Mouse (Mus musculus) testis, adult 2 months (tissue): ENCODE measurements around the gene Sh3pxd2a.

Experiments used
- CTCF ChIP-seq: fragments of 200-500 bp; IDR thresholded peaks from 2 replicates; pipeline ENCODE4 v1.5.1; 2012; ENCODE audit warnings: low read depth, mild to moderate bottlenecking, inconsistent platforms, low read length, moderate library complexity; ENCODE audit not compliant: control insufficient read depth, insufficient read depth, insufficient replicate concordance
- POLR2A ChIP-seq: fragments of 200-500 bp; IDR thresholded peaks from 2 replicates; pipeline ENCODE4 v1.6.1; 2012; ENCODE audit warnings: low read depth, mild to moderate bottlenecking, inconsistent platforms, low read length, moderate library complexity; ENCODE audit not compliant: control insufficient read depth

- TF ChIP-seq CTCF (peak; percentile 17; the same call in 1 of the 2 replicates), POLR2A (no peak)
Measured at GRCm38 (mm10) chr19:47325881-47326280, 138.3 kb downstream of the Sh3pxd2a start.
